Mouse (Mus musculus) CH12.LX (cell line): ENCODE measurements around the gene Pgls. TPM values are rescaled to one million over a fixed set of nuclear protein-coding genes. Genes with fewer than 3 reads are reported as not detected.
A peak's percentile ranks its signal among the peaks of the same experiment; 100 is the strongest.

Source experiments
- DNase-seq: peaks from one replicate; pipeline ENCODE4 v3.0.0-alpha.2; 2013; ENCODE audit errors: extremely low read depth
- H3K27ac ChIP-seq: 2 replicates; pipeline ENCODE4 v1.5.1; 2012; ENCODE audit warnings: low read depth, mild to moderate bottlenecking, control low read depth, moderate library complexity; ENCODE audit not compliant: insufficient read depth
- H3K27me3 ChIP-seq: replicated peaks from 2 replicates; pipeline ENCODE3; 2012; ENCODE audit warnings: inconsistent platforms
- H3K36me3 ChIP-seq, 2 experiments: replicated peaks in 1 of 2; 2 replicates each; pipeline versions ENCODE3 to v1.6.1; 2012; ENCODE audit warnings: inconsistent platforms in 1 of 2, low read length in 1 of 2, mild to moderate bottlenecking in 1 of 2, mixed read lengths in 1 of 2, moderate library complexity in 1 of 2; ENCODE audit not compliant: control insufficient read depth in 1 of 2, insufficient read depth in 1 of 2
- H3K4me1 ChIP-seq, 2 experiments: 2 replicates each; pipeline ENCODE4 v1.6.1; 2012; ENCODE audit warnings: inconsistent platforms in 1 of 2, moderate library complexity in 1 of 2; ENCODE audit not compliant: insufficient read depth in 2 of 2, control insufficient read depth in 1 of 2
- H3K4me2 ChIP-seq: 2 replicates; pipeline ENCODE4 v1.6.1; 2012; ENCODE audit warnings: low read depth, mild to moderate bottlenecking, control low read depth; ENCODE audit not compliant: poor library complexity, insufficient read depth, severe bottlenecking
- H3K4me3 ChIP-seq, 3 experiments: fragments of 150-350 bp in 1 of 3; sonication (generic) in 1 of 3; replicated peaks in 1 of 3; 2 replicates each; pipeline versions ENCODE3 to v1.5.1; 2011 to 2012; ENCODE audit warnings: low read depth in 2 of 3, low read length in 2 of 3, mild to moderate bottlenecking in 2 of 3, moderate library complexity in 2 of 3, control low read depth in 1 of 3, improper control_type of control experiment in 1 of 3, inconsistent platforms in 1 of 3, mixed read lengths in 1 of 3; ENCODE audit not compliant: poor library complexity in 1 of 3
- H3K79me2 ChIP-seq: replicated peaks from 2 replicates; pipeline ENCODE4 v1.6.1; 2012; ENCODE audit warnings: mild to moderate bottlenecking, moderate library complexity; ENCODE audit not compliant: control insufficient read depth, poor library complexity, insufficient read depth, severe bottlenecking; ENCODE audit errors: extremely low read depth
- H3K9ac ChIP-seq: 2 replicates; pipeline ENCODE4 v1.6.1; 2012; ENCODE audit warnings: low read depth, mild to moderate bottlenecking, control low read depth, moderate library complexity; ENCODE audit not compliant: insufficient read depth
- H3K9me3 ChIP-seq: replicated peaks from 2 replicates; pipeline ENCODE3; 2012; ENCODE audit warnings: low read length, inconsistent platforms, mixed read lengths
- BHLHE40 ChIP-seq: IDR thresholded peaks from 2 replicates; pipeline ENCODE4 v1.6.1; 2011; ENCODE audit warnings: mild to moderate bottlenecking, low read depth, low read length, improper control_type of control experiment
- CTCF ChIP-seq, 2 experiments: IDR thresholded peaks in 1 of 2; conservative IDR thresholded peaks in 1 of 2; 2 replicates each; pipeline ENCODE4 v1.5.1; 2011 to 2012; ENCODE audit warnings: low read depth in 2 of 2, low read length in 2 of 2, improper control_type of control experiment in 1 of 2, inconsistent platforms in 1 of 2, mild to moderate bottlenecking in 1 of 2, moderate library complexity in 1 of 2
- ELF1 ChIP-seq: IDR thresholded peaks from 2 replicates; pipeline ENCODE4 v1.6.1; 2014; ENCODE audit warnings: low read depth, mild to moderate bottlenecking, inconsistent platforms, low read length, improper control_type of control experiment
- ETS1 ChIP-seq: conservative IDR thresholded peaks from 2 replicates; pipeline ENCODE4 v1.6.1; 2012; ENCODE audit warnings: low read depth, mild to moderate bottlenecking, inconsistent platforms, low read length, improper control_type of control experiment, moderate library complexity
- GABPA ChIP-seq: IDR thresholded peaks from 2 replicates; pipeline ENCODE4 v1.6.1; 2012; ENCODE audit warnings: low read depth, low read length, improper control_type of control experiment, inconsistent platforms; ENCODE audit not compliant: insufficient replicate concordance
- HCFC1 ChIP-seq: IDR thresholded peaks from 2 replicates; pipeline ENCODE4 v1.6.1; 2012; ENCODE audit warnings: low read depth, mild to moderate bottlenecking, inconsistent platforms, low read length, improper control_type of control experiment
- IRF4 ChIP-seq: IDR thresholded peaks from 2 replicates; pipeline ENCODE4 v1.6.1; 2014; ENCODE audit warnings: low read depth, mild to moderate bottlenecking, inconsistent platforms, low read length, improper control_type of control experiment
- JUN ChIP-seq: IDR thresholded peaks from 2 replicates; pipeline ENCODE4 v1.6.1; 2011; ENCODE audit warnings: low read depth, mild to moderate bottlenecking, low read length, improper control_type of control experiment, moderate library complexity; ENCODE audit not compliant: insufficient read depth
- JUND ChIP-seq: conservative IDR thresholded peaks from 2 replicates; pipeline ENCODE4 v1.6.1; 2011; ENCODE audit warnings: low read depth, low read length, improper control_type of control experiment
- KAT2A ChIP-seq: IDR thresholded peaks from 2 replicates; pipeline ENCODE4 v1.6.1; 2012; ENCODE audit warnings: low read length, improper control_type of control experiment, inconsistent platforms; ENCODE audit not compliant: insufficient replicate concordance
- MAFK ChIP-seq: IDR thresholded peaks from 2 replicates; pipeline ENCODE4 v1.6.1; 2011; ENCODE audit warnings: low read length, improper control_type of control experiment; ENCODE audit not compliant: insufficient replicate concordance
- MAX ChIP-seq: IDR thresholded peaks from 2 replicates; pipeline ENCODE4 v1.6.1; 2011; ENCODE audit warnings: low read length, improper control_type of control experiment
- MAZ ChIP-seq: IDR thresholded peaks from 2 replicates; pipeline ENCODE4 v1.6.1; 2012; ENCODE audit warnings: low read depth, mild to moderate bottlenecking, inconsistent platforms, low read length, improper control_type of control experiment, moderate library complexity
- MEF2A ChIP-seq: IDR thresholded peaks from 2 replicates; pipeline ENCODE4 v1.6.1; 2014; ENCODE audit warnings: low read depth, mild to moderate bottlenecking, inconsistent platforms, low read length, improper control_type of control experiment, borderline replicate concordance
- MXI1 ChIP-seq: IDR thresholded peaks from 2 replicates; pipeline ENCODE4 v1.6.1; 2011; ENCODE audit warnings: mild to moderate bottlenecking, low read depth, low read length, improper control_type of control experiment
- MYC ChIP-seq: IDR thresholded peaks from 2 replicates; pipeline ENCODE4 v1.6.1; 2011; ENCODE audit warnings: low read depth, mild to moderate bottlenecking, improper control_type of control experiment, low read length
- NELFE ChIP-seq: IDR thresholded peaks from 2 replicates; pipeline ENCODE4 v1.6.1; 2011; ENCODE audit warnings: low read depth, low read length, improper control_type of control experiment
- NRF1 ChIP-seq: IDR thresholded peaks from 2 replicates; pipeline ENCODE4 v1.6.1; 2014; ENCODE audit warnings: low read depth, mild to moderate bottlenecking, inconsistent platforms, low read length, improper control_type of control experiment, moderate library complexity
- PAX5 ChIP-seq: IDR thresholded peaks from 2 replicates; pipeline ENCODE4 v1.6.1; 2012; ENCODE audit warnings: low read length, inconsistent platforms, mixed read lengths
- POLR2A ChIP-seq: IDR thresholded peaks from 2 replicates; pipeline ENCODE4 v1.6.1; 2011; ENCODE audit warnings: low read depth, mild to moderate bottlenecking, improper control_type of control experiment, low read length
- POLR2AphosphoS2 ChIP-seq: IDR thresholded peaks from 2 replicates; pipeline ENCODE4 v1.6.1; 2011; ENCODE audit warnings: low read depth, low read length, improper control_type of control experiment
- RAD21 ChIP-seq: IDR thresholded peaks from 2 replicates; pipeline ENCODE4 v1.6.1; 2011; ENCODE audit warnings: low read depth, mild to moderate bottlenecking, low read length, improper control_type of control experiment, moderate library complexity
- RCOR1 ChIP-seq: conservative IDR thresholded peaks from 2 replicates; pipeline ENCODE4 v1.6.1; 2012; ENCODE audit warnings: low read depth, mild to moderate bottlenecking, inconsistent platforms, low read length, improper control_type of control experiment
- SMC3 ChIP-seq: IDR thresholded peaks from 2 replicates; pipeline ENCODE4 v1.6.1; 2011; ENCODE audit warnings: low read depth, low read length, improper control_type of control experiment
- TCF12 ChIP-seq: IDR thresholded peaks from 2 replicates; pipeline ENCODE4 v1.6.1; 2014; ENCODE audit warnings: low read depth, mild to moderate bottlenecking, inconsistent platforms, low read length, improper control_type of control experiment
- UBTF ChIP-seq: IDR thresholded peaks from 2 replicates; pipeline ENCODE4 v1.6.1; 2012; ENCODE audit warnings: low read depth, mild to moderate bottlenecking, inconsistent platforms, low read length, improper control_type of control experiment, moderate library complexity
- USF1 ChIP-seq: IDR thresholded peaks from 2 replicates; pipeline ENCODE4 v1.6.1; 2014; ENCODE audit warnings: low read depth, mild to moderate bottlenecking, inconsistent platforms, low read length, improper control_type of control experiment
- USF2 ChIP-seq: conservative IDR thresholded peaks from 2 replicates; pipeline ENCODE4 v1.6.1; 2011; ENCODE audit warnings: low read depth, low read length, improper control_type of control experiment
- ZC3H11A ChIP-seq: IDR thresholded peaks from 2 replicates; pipeline ENCODE4 v1.6.1; 2012; ENCODE audit warnings: low read depth, mild to moderate bottlenecking, inconsistent platforms, low read length, improper control_type of control experiment
- ZKSCAN1 ChIP-seq: IDR thresholded peaks from 2 replicates; pipeline ENCODE4 v1.6.1; 2012; ENCODE audit warnings: low read depth, inconsistent platforms, low read length, improper control_type of control experiment, borderline replicate concordance
- ZMIZ1 ChIP-seq: IDR thresholded peaks from 2 replicates; pipeline ENCODE4 v1.6.1; 2012; ENCODE audit warnings: low read depth, mild to moderate bottlenecking, inconsistent platforms, low read length, improper control_type of control experiment
- ZNF384 ChIP-seq: IDR thresholded peaks from 2 replicates; pipeline ENCODE4 v1.6.1; 2012; ENCODE audit warnings: low read depth, low read length, improper control_type of control experiment, inconsistent platforms
- dilution Hi-C: fragments of 300-500 bp; cut with MboI; formaldehyde crosslinking; loops from 2 replicates; pipeline ENCODE4 v1.14.3; 2020; ENCODE audit warnings: low sequenced_read_pairs; ENCODE audit not compliant: extremely low pct_unique_long_range_greater_than_20kb, extremely low pct_ligation_motif_present
- in situ Hi-C: fragments of 300-500 bp; cut with MboI; formaldehyde crosslinking; loops from 3 replicates; pipeline ENCODE4 v1.14.3; 2019; ENCODE audit warnings: low sequenced_read_pairs, low pct_ligation_motif_present, low pct_unique_long_range_greater_than_20kb, mixed read lengths
- polyA plus RNA-seq: library from polyadenylated mRNA; unstranded; fragments of >175 nt; gene quantifications from 2 replicates; pipeline ENCODE4 v1.2.1, GENCODE M21; 2012; ENCODE audit warnings: low read depth; ENCODE audit not compliant: insufficient read length
- total RNA-seq, 2 experiments: library from RNA; depleted of rRNA; stranded (reverse); fragments of 300-350 nt in 1 of 2; fragments of >200 nt in 1 of 2; gene quantifications; 2 replicates each; pipeline ENCODE4 v1.2.3; 2012 to 2014

Gene Pgls
- total and polyA plus RNA-seq, 3 experiments = 74.9 to 215 (median 118) TPM

DNA sequence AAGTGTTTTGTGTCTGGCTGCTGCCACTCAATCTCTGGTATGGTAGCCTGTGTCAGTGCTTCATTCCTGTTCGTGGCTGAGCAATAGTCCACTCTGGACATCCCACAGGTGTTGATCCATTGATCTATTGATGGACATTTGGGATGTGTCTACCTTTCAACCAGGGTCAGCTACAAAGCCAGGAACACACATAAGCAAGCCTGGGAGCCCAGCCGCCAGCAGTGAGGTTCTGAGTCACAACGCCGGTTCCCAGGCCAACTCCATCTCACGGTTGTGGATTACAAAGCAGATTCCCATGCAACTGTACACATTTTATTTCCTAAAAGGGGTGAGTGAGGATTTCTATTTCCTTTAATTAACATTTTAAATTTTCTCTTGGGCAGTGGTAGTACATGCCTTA lies 31.2 kb upstream of the Pgls start:
- no peaks in the 10 kb centered on the region for H3K79me2 ChIP-seq
- no peak overlapping the region for H3K4me2 ChIP-seq
- no peaks in the 10 kb centered on the region for H3K36me3 ChIP-seq
- no peak overlapping the region for H3K27ac ChIP-seq
- dilution Hi-C loops = no loop called here
- DNase-seq = no peak
- peaks cover 20% of the 10 kb centered on the region for H3K27me3 ChIP-seq
- TF ChIP-seq USF1 = no peak
- no peak for TF ChIP-seq MEF2A
- TF ChIP-seq MYC = no peak
- TF ChIP-seq SMC3 = no peak
- no peak for TF ChIP-seq BHLHE40
- no peak for TF ChIP-seq ELF1
- TF ChIP-seq PAX5 = no peak
- no peak for TF ChIP-seq MXI1
- TF ChIP-seq IRF4 = no peak
- TF ChIP-seq ETS1 = no peak
- no peak for TF ChIP-seq TCF12
- TF ChIP-seq JUN = no peak
- TF ChIP-seq CTCF (conservative IDR thresholded peaks at IDR 0.05 in 1 of 2, IDR thresholded peaks at IDR 0.05 in 1 of 2; ENCODE audit: low read depth in 2 of 2, low read length in 2 of 2) = no peak
- TF ChIP-seq HCFC1 = no peak
- TF ChIP-seq RAD21 = no peak
- no peak for TF ChIP-seq ZKSCAN1
- TF ChIP-seq ZNF384 = no peak
- no peak for TF ChIP-seq ZMIZ1
- H3K9ac ChIP-seq = no peak overlapping the region
- H3K4me1 ChIP-seq = peaks cover 10 to 20% of the 10 kb centered on the region in 2 experiments
- in situ Hi-C loops = loop anchor here (5.0 kb wide), 1 partner anchor 72 kb away; no protein-coding TSS in a partner anchor
- no peak overlapping the region for H3K4me3 ChIP-seq
- H3K9me3 ChIP-seq = peaks cover 16% of the 10 kb centered on the region

DNA sequence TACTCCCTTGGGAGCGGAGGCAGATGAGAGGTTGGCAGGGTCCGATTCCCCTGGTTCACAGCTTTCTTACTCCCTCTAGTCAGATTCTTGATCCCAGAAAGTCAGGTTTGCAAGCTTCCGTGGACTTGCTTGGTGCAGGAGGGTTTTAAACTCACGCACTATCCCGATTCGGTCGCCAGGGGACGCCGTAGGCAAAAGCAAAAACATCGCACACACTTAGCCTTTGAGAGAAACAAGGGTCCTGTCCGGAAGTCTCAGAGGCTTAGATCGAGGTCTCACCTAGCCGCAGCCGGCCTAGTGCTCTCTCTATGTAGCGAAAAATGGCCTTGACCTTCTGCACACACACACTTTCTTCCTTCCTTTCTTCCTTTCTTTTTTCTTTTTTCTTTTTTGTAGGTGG lies 30.6 kb upstream of the Pgls start:
- Histone ChIP-seq H3K4me3 (no peak overlapping the region), H3K4me2 (no peak overlapping the region), H3K79me2 (no peaks in the 10 kb centered on the region), H3K4me1 (peaks cover 10 to 20% of the 10 kb centered on the region in 2 experiments), H3K27me3 (peaks cover 20% of the 10 kb centered on the region), H3K27ac (no peak overlapping the region), H3K36me3 (no peaks in the 10 kb centered on the region), H3K9me3 (peaks cover 16% of the 10 kb centered on the region), H3K9ac (no peak overlapping the region)
- DNase-seq = peak; percentile 77
- dilution Hi-C loops = no loop called here
- in situ Hi-C loops = loop anchor here (5.0 kb wide), 1 partner anchor 71 kb away; no protein-coding TSS in a partner anchor
- TF ChIP-seq ELF1 (peak; percentile 70), POLR2AphosphoS2 (no peak), USF1 (no peak), NRF1 (no peak), TCF12 (no peak), KAT2A (no peak), POLR2A (no peak), GABPA (no peak), JUN (no peak), RCOR1 (no peak), ZMIZ1 (no peak), MAX (no peak; the same call in 1 of the 2 replicates), USF2 (no peak), RAD21 (peak; percentile 99), JUND (no peak), BHLHE40 (no peak), MAFK (no peak), MAZ (no peak), CTCF (conservative IDR thresholded peaks at IDR 0.05 in 1 of 2, IDR thresholded peaks at IDR 0.05 in 1 of 2; ENCODE audit: low read depth in 2 of 2, low read length in 2 of 2) (peak; percentile 90 to 99), UBTF (no peak), NELFE (peak; percentile 37; the same call in 1 of the 2 replicates), SMC3 (peak; percentile 100), ZNF384 (no peak), ZC3H11A (peak; percentile 94), MYC (peak; percentile 52; the same call in 1 of the 2 replicates), PAX5 (no peak), MEF2A (no peak)
